Mouse (Mus musculus): ENCODE data around the gene Mocs1. TPM values are rescaled to one million over a fixed set of nuclear protein-coding genes. Genes with fewer than 3 reads are reported as not detected.
"Not testable (repeated sequence)": the region's sequence is repeated elsewhere in the genome, so short reads cannot be mapped to it uniquely, and the experiment has no call there.

The Mocs1 gene
- polyA plus RNA-seq, 1 experiment from 2014 or later: 33.9 TPM

DNA sequence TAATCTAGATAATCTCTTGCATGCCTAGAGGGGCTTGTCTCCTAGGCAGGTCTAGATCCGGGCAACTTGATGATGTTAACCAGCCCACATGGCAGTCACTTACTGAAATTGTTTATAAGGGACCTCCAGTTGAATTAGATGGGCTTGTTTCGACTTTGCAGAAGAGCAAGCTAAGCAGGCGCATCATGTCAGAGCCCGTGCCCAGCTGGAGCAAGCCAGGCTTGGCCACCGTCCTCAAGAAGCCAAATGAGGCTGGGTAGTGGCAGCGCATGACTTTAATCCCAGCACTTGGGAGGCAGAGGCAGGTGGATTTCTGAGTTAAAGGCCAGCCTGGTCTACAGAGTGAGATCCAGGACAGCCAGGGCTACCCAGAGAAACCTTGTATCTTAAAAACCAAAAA, 3.0 kb downstream of the Mocs1 start:
- no peak for DNase-seq (ENCODE audit: low read depth, low spot score)
- no peak for TF ChIP-seq CTCF (IDR thresholded peaks at IDR 0.05)
- CTCF ChIA-PET: interaction anchor here (0.6 to 1.5 kb wide), 2 partner anchors 26 to 69 kb away, joined by 3 to 5 read pairs; no protein-coding TSS in a partner anchor

DNA sequence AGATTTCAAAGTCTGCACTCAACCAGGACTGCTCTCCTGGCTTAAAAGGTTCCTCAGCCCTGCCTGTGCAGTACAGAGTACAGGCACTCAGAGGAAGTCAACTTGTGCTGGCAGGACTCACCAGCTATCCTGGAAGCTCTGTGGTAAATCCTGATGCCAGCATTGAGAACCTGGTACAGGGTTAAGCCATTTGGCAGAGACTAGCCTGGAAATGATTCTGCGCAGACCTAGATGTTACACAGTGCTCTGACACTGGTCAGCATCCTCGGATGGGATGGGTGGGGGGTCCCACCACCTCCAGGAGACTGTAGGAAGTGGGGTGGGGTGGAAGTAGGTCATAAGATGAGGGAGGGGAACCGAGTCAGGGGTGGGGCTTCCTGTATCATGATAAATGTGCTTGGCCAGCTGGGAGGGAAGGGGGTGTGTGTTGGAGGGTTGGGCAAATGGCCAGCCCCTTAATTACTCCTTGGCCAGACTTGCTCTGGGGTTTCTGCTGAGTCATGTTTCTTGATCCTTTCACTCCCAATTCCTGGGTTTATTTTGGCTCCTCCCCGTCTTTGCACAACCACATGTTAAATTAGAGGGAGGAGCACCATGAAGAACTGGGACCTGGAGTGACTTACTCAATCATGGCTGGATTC, 4.0 kb downstream of the Mocs1 start:
- peak; percentile 26 for ATAC-seq
- in situ Hi-C loops (cut with MboI; ENCODE audit: low pct_unique_long_range_greater_than_20kb): no loop called here
- no peak for TF ChIP-seq CTCF (IDR thresholded peaks at IDR 0.05)
- no peaks in the 10 kb centered on the region for H3K27me3 ChIP-seq
- ChIA-PET POLR2A (interaction anchor here (0.7 kb wide), 1 partner anchor 15 kb away, joined by 3 read pairs; no protein-coding TSS in a partner anchor), CTCF (no interaction called here)
- peak; percentile 73 for DNase-seq (ENCODE audit: low read depth, low spot score)

More for the DNA sequence above, 3.0 kb downstream of the Mocs1 start:
- in situ Hi-C loops (cut with MboI; ENCODE audit: low pct_unique_long_range_greater_than_20kb): no loop called here
- no peak for ATAC-seq
- H3K27me3 ChIP-seq: no peaks in the 10 kb centered on the region
- POLR2A ChIA-PET: interaction anchor here (2.2 kb wide), 1 partner anchor 24 kb away, joined by 5 read pairs; no protein-coding TSS in a partner anchor

DNA sequence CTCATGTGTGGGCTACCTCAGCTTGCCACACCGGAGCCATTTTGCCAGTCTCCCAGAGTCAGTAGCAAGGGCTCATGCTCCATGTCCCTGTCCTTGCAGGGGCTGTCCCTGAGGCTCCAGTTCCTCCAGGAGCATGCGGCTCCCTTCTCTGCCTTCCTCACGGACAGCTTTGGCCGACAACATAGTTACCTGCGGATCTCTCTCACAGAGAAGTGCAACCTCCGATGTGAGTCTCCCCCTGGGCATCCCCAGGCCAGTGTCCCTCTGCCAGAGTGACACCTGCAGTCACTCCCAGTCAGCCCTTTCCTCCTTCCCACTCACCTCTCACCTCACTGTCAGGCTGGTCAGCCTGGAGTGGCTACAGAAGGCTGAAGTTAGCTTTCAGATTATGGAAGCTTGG, 4.9 kb downstream of the Mocs1 start:
- DNase-seq (ENCODE audit: low read depth, low spot score) (no peak), ATAC-seq (no peak)
- ChIA-PET CTCF (no interaction called here), POLR2A (interaction anchor here (0.7 kb wide), 1 partner anchor 740 kb away, joined by 3 read pairs; no protein-coding TSS in a partner anchor)
- no peak for TF ChIP-seq CTCF (IDR thresholded peaks at IDR 0.05)
- H3K27me3 ChIP-seq: no peaks in the 10 kb centered on the region
- in situ Hi-C loops (cut with MboI; ENCODE audit: low pct_unique_long_range_greater_than_20kb): no loop called here

DNA sequence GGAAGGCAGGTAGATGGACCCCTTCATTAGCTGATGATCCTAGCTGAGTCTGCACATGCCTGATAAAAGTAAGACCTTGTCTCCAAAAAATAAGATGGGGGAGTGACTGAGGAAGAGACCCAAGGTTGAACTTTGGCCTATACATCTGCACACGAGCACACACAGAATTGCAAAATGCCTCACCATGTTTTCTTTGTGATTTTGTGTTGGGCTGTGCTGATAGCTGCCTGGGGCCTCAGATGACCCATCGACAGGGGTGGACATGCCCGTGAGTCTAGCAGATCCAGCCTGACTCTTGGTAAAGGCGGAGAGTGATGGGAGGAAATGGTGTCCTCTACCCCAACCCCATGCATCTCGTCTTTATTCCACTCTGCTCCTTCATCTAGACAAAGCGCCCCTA, 6.1 kb downstream of the Mocs1 start:
- CTCF ChIA-PET: no interaction called here
- POLR2A ChIA-PET: no interaction called here
- no peak for TF ChIP-seq CTCF (IDR thresholded peaks at IDR 0.05)
- no peak for ATAC-seq
- no peaks in the 10 kb centered on the region for H3K27me3 ChIP-seq
- DNase-seq (ENCODE audit: low read depth, low spot score): no peak
- in situ Hi-C loops (cut with MboI; ENCODE audit: low pct_unique_long_range_greater_than_20kb): no loop called here

DNA sequence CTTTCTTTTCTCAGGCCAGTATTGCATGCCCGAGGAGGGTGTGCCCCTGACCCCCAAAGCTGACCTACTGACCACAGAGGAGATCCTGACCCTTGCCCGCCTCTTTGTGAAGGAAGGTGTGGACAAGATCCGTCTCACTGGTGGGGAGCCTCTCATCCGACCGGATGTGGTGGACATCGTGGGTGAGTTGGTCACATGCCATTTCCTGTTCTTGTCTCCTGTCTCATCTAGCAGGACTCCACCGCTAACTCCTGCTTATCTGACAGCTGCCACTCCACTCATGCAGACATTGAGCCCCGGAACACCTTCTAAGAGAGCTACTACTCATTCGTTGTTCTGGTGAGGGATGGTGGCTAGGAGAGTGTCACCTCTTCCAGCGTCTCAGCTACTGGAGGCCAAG, 6.9 kb downstream of the Mocs1 start:
- no peak for ATAC-seq
- ChIA-PET POLR2A (no interaction called here), CTCF (no interaction called here)
- no peak for DNase-seq (ENCODE audit: low read depth, low spot score)
- no peak for TF ChIP-seq CTCF (IDR thresholded peaks at IDR 0.05)
- no peaks in the 10 kb centered on the region for H3K27me3 ChIP-seq
- in situ Hi-C loops (cut with MboI; ENCODE audit: low pct_unique_long_range_greater_than_20kb): no loop called here

DNA sequence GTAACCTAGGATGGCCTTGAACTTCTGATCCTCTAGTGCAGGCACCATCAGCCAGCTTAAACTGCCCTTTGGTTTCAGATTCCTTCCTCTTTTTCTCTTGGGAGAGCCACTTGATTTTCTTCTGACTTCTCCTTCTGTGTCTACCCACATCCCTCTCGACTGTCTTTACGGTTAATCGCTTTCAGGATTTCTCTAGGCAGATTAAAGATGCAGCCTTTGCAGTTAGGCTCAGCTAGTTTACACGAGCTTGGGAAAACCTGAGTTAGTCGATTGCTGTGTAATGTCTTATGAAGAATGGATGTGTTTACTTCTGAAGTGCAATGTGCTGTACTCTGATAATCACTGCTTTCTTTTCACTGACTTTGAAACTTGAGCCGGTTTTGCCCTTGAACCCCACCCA, 8.5 kb downstream of the Mocs1 start:
- ATAC-seq (no peak), DNase-seq (ENCODE audit: low read depth, low spot score) (no peak)
- no peak for TF ChIP-seq CTCF (IDR thresholded peaks at IDR 0.05)
- in situ Hi-C loops (cut with MboI; ENCODE audit: low pct_unique_long_range_greater_than_20kb): no loop called here
- CTCF ChIA-PET: interaction anchor here (1.0 to 1.7 kb wide), 3 partner anchors 13 to 31 kb away, joined by 3 to 5 read pairs (median 3); no protein-coding TSS in a partner anchor
- H3K27me3 ChIP-seq: no peaks in the 10 kb centered on the region
- POLR2A ChIA-PET: interaction anchor here (0.5 to 0.9 kb wide), 2 partner anchors 12 to 14 kb away, joined by 3 read pairs; no protein-coding TSS in a partner anchor

DNA sequence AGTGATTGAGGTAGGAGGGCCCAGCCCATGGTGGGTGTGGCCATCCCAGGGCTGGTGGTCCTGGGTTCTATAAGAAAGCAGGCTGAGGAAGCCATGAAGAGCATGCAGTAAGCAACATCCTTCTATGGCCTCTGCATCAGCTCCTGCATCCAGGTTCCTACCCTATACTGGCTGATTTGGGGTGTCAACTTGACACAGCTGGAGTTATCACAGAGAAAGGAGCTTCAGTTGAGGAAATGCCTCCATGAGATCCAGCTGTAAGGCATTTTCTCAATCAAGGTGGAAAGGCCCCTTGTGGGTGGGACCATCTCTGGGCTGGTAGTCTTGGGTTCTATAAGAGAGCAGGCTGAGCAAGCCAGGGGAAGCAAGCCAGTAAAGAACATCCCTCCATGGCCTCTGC, 9.1 kb downstream of the Mocs1 start:
- H3K27me3 ChIP-seq; DNase-seq (ENCODE audit: low read depth, low spot score); POLR2A ChIA-PET; ATAC-seq; in situ Hi-C loops (cut with MboI; ENCODE audit: low pct_unique_long_range_greater_than_20kb): not testable (repeated sequence)
- CTCF ChIA-PET: interaction anchor here (1.0 to 1.7 kb wide), 3 partner anchors 12 to 30 kb away, joined by 3 to 5 read pairs (median 3); no protein-coding TSS in a partner anchor

DNA sequence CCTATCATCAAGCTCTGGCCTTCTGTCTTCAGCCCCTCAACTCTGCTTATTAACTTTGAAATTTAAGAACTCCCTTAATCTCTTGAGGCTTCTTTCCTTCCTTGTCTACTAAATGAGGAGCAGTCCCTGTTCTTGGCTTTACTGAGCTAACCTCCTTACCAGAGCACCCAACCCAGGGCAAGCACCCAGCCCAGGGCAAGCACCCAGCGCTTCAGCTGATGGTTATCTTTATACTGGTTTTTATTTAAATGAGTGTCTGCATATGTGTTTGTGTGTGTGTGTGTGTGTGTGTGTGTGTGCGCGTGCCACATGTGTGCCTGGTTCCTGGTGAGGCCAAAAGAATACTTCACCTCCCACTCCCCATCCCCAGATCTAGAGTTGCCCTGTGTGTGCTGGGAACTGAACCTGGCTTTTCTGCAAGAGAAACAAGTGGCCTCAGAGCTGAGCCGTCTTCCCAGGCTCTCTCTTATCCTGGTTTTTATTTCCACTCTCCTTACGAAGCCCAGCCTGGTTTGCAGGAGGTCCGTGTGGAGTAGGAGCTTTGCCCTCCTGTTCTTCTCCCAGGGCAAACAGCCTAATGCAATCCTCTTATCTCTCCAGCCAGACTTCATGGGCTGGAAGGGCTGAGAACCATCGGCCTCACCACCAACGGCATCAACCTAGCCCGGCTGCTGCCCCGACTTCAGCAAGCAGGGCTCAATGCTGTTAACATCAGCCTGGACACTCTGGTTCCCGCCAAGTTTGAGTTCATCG, 10.8 kb downstream of the Mocs1 start:
- POLR2A ChIA-PET: interaction anchor here (1.1 kb wide), 1 partner anchor 10 kb away, joined by 3 read pairs; no protein-coding TSS in a partner anchor
- DNase-seq (ENCODE audit: low read depth, low spot score) (no peak), ATAC-seq (no peak)
- in situ Hi-C loops (cut with MboI; ENCODE audit: low pct_unique_long_range_greater_than_20kb): no loop called here
- H3K27me3 ChIP-seq: no peaks in the 10 kb centered on the region
- CTCF ChIA-PET: interaction anchor here (1.5 kb wide), 1 partner anchor 15 kb away, joined by 4 read pairs; no protein-coding TSS in a partner anchor
- no peak for TF ChIP-seq CTCF (IDR thresholded peaks at IDR 0.05)

DNA sequence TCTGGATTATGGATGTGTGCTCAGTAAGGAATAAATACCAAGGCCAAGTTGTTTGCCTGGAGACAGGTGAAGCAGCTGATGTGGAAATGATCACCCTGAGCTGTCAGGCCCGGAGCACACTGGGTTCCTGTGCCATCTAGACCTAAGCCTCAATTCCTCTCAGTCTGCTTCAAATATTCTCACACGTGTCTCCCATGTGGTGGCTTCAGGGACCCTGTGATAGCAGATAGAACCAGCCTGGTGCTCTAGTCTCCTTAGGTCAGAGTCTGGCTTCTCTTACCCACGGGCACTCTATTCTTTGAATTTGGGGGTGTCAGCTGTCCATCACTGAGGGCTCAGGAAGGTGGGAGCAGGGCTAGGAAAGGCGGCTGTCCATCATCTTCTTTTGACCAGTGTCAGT, 11.5 kb downstream of the Mocs1 start:
- ChIA-PET POLR2A (interaction anchor here (1.1 kb wide), 2 partner anchors 10 kb away, joined by 3 to 4 read pairs; no protein-coding TSS in a partner anchor), CTCF (no interaction called here)
- in situ Hi-C loops (cut with MboI; ENCODE audit: low pct_unique_long_range_greater_than_20kb): no loop called here
- DNase-seq (ENCODE audit: low read depth, low spot score) (no peak), ATAC-seq (no peak)
- no peaks in the 10 kb centered on the region for H3K27me3 ChIP-seq
- no peak for TF ChIP-seq CTCF (IDR thresholded peaks at IDR 0.05)

DNA sequence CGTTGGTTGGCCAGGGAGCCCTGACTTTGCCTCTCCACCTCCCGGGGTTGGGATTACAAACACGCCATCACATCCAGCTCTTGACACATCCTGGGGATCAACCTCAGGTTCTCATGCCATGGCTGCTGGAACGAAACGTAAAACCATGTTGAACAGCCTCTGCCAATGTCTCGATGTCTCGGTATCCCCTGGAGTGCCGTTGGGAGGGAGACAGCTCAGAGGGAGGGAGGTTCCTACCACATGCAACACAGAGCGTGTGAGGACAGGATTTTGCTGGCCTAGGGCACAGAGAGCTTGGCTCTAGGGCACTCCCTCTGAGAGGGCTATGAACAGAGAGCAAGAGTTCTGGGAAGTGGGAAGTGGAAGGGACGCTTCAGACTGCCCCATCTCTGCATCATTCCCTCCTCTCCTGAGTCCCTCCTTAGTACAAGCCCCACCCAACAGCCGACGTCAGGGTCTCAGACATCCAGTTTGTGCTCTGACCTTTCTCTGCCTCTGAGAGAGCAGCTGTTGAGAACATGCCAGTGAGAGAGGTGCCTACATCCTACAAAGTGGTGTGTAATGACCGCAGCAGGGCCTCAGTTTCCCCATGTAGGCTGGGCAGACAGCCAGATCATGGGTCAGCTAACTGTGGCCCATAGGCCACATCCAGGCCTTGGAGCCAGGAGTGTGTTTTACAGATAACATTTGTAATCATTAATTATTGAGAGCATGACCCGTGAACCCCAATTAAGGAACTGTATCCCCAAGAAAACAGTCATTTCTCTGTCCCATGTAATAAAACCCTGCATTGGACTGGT, 12.4 kb downstream of the Mocs1 start:
- in situ Hi-C loops (cut with MboI; ENCODE audit: low pct_unique_long_range_greater_than_20kb): no loop called here
- TF ChIP-seq CTCF (IDR thresholded peaks at IDR 0.05): no peak
- no peak for ATAC-seq
- DNase-seq (ENCODE audit: low read depth, low spot score): no peak
- no peaks in the 10 kb centered on the region for H3K27me3 ChIP-seq
- POLR2A ChIA-PET: interaction anchor here (1.1 kb wide), 1 partner anchor 9 kb away, joined by 4 read pairs; no protein-coding TSS in a partner anchor
- CTCF ChIA-PET: no interaction called here

DNA sequence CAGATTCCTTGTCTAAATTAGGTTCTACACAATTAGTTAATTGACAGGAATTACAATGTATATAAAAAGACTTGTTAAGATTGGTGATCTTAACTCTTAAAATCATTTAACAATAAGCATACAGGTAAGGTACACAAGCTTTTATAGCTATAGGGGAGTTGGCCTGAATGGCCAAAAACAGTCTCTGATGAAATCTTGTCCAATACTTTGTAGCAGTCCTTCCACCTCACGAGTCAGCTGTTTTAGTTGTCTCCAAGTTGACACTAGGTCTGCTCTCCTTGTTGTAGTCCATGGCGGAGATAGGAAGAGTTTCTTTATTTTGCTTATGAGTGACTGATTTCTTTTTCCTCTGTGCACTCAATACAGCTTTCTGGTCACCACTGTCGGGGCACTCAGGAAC, 14.7 kb downstream of the Mocs1 start:
- H3K27me3 ChIP-seq; DNase-seq (ENCODE audit: low read depth, low spot score); POLR2A ChIA-PET; in situ Hi-C loops (cut with MboI; ENCODE audit: low pct_unique_long_range_greater_than_20kb); ATAC-seq; CTCF ChIA-PET: not testable (repeated sequence)
